Mouse (Mus musculus) midbrain, embryonic 13.5 days (tissue): ENCODE results near the gene Adgrl1. TPM values are rescaled to one million over a fixed set of nuclear protein-coding genes. Genes with fewer than 3 reads are reported as not detected.

Experiments used
- ATAC-seq: fragments of 200-750 bp; cut with Nextera tagmentation; 2 replicates; pipeline ENCODE4 v1.8.0; 2017; ENCODE audit warnings: mild to moderate bottlenecking, moderate TSS enrichment, moderate library complexity
- H3K27ac ChIP-seq: fragments of 300-500 bp; sonication (generic); 2 replicates; pipeline ENCODE4 v1.5.1; 2015; ENCODE audit warnings: inconsistent platforms, mild to moderate bottlenecking, moderate library complexity
- H3K27me3 ChIP-seq: fragments of 300-500 bp; sonication (generic); 2 replicates; pipeline ENCODE4 v1.6.1; 2015; ENCODE audit warnings: mild to moderate bottlenecking, inconsistent platforms
- H3K36me3 ChIP-seq: fragments of 300-500 bp; sonication (generic); 2 replicates; pipeline ENCODE4 v1.6.1; 2015; ENCODE audit warnings: mild to moderate bottlenecking, inconsistent platforms
- H3K4me1 ChIP-seq: fragments of 300-500 bp; sonication (generic); replicated peaks from 2 replicates; pipeline ENCODE4 v1.6.1; 2015; ENCODE audit warnings: inconsistent platforms
- H3K4me2 ChIP-seq: fragments of 300-500 bp; sonication (generic); replicated peaks from 2 replicates; pipeline ENCODE4 v1.6.1; 2015; ENCODE audit warnings: moderate library complexity, mild to moderate bottlenecking, inconsistent platforms
- H3K4me3 ChIP-seq: fragments of 300-500 bp; sonication (generic); replicated peaks from 2 replicates; pipeline ENCODE4 v1.5.1; 2015; ENCODE audit warnings: mild to moderate bottlenecking, inconsistent platforms
- H3K9ac ChIP-seq: fragments of 300-500 bp; sonication (generic); replicated peaks from 2 replicates; pipeline ENCODE4 v1.6.1; 2015; ENCODE audit warnings: mild to moderate bottlenecking, inconsistent platforms
- H3K9me3 ChIP-seq: fragments of 300-500 bp; sonication (generic); 2 replicates; pipeline ENCODE4 v1.6.1; 2016; ENCODE audit warnings: mild to moderate bottlenecking, inconsistent platforms
- WGBS: fragments of 180-500 bp; shearing (Covaris S2); methylation state at CpG from one replicate; pipeline ENCODE4 v1.1.7; 2015; 5-methylcytosine and 5-hydroxymethylcytosine counted together
- polyA plus RNA-seq: library from polyadenylated mRNA; unstranded; fragments of >200 nt; fragmentation: Nextera tagmentation; extraction: Ambion mirVana; gene quantifications from 2 replicates; pipeline ENCODE4 v1.2.1, GENCODE M21; 2015

Adgrl1 gene
- polyA plus RNA-seq, 1 experiment from 2014 or later = 46.1 TPM

- ATAC-seq = no peak
- H3K36me3 ChIP-seq = peaks cover 99% of the 10 kb centered on the region
- no peaks in the 10 kb centered on the region for H3K9me3 ChIP-seq
- H3K27me3 ChIP-seq = no peaks in the 10 kb centered on the region
- H3K4me2 ChIP-seq = no peak overlapping the region
- H3K9ac ChIP-seq = no peak overlapping the region
- no peak overlapping the region for H3K4me3 ChIP-seq
- WGBS = 85% methylated on average over 2 of the region's 2 CpGs
- no peak overlapping the region for H3K27ac ChIP-seq
- H3K4me1 ChIP-seq = no peaks in the 10 kb centered on the region
Observed at GRCm38 (mm10) chr8:83934994-83935393, 35.1 kb downstream of the Adgrl1 start.

GRCm38 (mm10) chr8:83935435-83935834 lies 35.5 kb downstream of the Adgrl1 start:
- ATAC-seq = no peak
- H3K36me3 ChIP-seq = peaks cover 99% of the 10 kb centered on the region
- no peaks in the 10 kb centered on the region for H3K27me3 ChIP-seq
- no peak overlapping the region for H3K4me3 ChIP-seq
- no peak overlapping the region for H3K27ac ChIP-seq
- no peak overlapping the region for H3K4me2 ChIP-seq
- 93% methylated on average over 8 of the region's 8 CpGs for WGBS
- no peaks in the 10 kb centered on the region for H3K9me3 ChIP-seq
- no peaks in the 10 kb centered on the region for H3K4me1 ChIP-seq
- H3K9ac ChIP-seq = no peak overlapping the region

GRCm38 (mm10) chr8:83937645-83938044 lies 37.7 kb downstream of the Adgrl1 start:
- ATAC-seq = no peak
- H3K36me3 ChIP-seq = peaks cover 77% of the 10 kb centered on the region
- no peak overlapping the region for H3K4me2 ChIP-seq
- no peak overlapping the region for H3K4me3 ChIP-seq
- no peak overlapping the region for H3K9ac ChIP-seq
- 91% methylated on average over 7 of the region's 7 CpGs for WGBS
- H3K9me3 ChIP-seq = no peaks in the 10 kb centered on the region
- no peak overlapping the region for H3K27ac ChIP-seq
- no peaks in the 10 kb centered on the region for H3K4me1 ChIP-seq
- no peaks in the 10 kb centered on the region for H3K27me3 ChIP-seq

- Histone ChIP-seq H3K27ac (no peak overlapping the region), H3K27me3 (no peaks in the 10 kb centered on the region), H3K4me1 (no peaks in the 10 kb centered on the region), H3K36me3 (peaks cover 70% of the 10 kb centered on the region), H3K4me3 (no peak overlapping the region), H3K9ac (no peak overlapping the region), H3K4me2 (no peak overlapping the region), H3K9me3 (no peaks in the 10 kb centered on the region)
- ATAC-seq = no peak
- 93% methylated on average over 15 of the region's 15 CpGs for WGBS
Observed at GRCm38 (mm10) chr8:83938330-83938729, 38.4 kb downstream of the Adgrl1 start.

DNA sequence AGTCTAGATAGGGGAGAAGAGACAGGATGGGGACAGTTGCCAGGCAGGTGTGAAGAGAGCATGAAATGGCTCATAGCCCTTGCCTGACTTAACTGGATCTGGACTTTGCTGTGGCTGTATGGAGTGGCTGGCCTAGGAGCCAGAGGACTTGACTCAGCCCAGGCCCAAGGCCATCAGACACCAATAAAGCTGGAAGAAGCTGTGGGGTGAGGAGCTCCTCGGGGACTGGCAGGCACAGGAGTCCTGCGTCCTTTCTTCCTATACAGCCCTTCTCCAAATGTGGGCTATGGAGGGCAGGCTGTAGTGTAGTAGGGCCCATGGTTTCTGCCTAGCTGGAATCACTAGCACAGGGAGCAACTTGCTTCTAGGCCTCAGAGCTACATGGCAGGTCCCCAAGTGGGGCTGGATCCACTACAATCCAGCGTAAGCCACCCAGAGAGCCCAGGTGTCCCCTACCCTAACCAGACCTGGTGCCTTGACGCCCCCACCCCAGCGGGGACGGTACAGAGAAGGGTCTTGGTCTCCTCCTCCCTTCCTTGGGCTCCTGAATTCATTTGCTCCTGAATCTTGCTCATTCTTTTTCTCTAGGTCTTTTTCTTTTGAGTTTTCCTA lies 41.3 kb downstream of the Adgrl1 start:
- Histone ChIP-seq H3K27me3 (no peaks in the 10 kb centered on the region), H3K36me3 (peaks cover 42% of the 10 kb centered on the region), H3K9me3 (no peaks in the 10 kb centered on the region), H3K27ac (no peak overlapping the region), H3K4me1 (no peaks in the 10 kb centered on the region), H3K4me3 (no peak overlapping the region), H3K4me2 (no peak overlapping the region), H3K9ac (no peak overlapping the region)
- no peak for ATAC-seq
- WGBS = 82% methylated on average over 6 of the region's 6 CpGs

DNA sequence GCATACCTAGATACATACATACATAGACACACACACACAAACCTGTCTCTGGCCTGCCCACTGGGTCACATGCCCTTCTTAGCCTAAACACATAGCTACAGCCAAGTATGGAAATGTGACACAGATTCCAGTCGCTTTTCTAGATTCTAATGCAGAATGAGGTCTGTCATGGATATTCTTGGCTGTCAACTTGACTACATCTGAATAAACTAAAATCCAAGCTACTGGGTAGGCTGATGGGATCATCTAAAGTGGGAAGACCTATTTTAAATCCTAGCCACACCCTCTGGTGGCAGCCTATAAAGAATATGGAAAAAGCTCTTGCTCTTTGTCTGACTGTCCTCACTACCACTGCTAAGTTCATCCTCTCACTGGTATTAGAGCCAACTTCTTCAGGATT lies 42.5 kb downstream of the Adgrl1 start:
- 75% methylated on average over 1 of the region's 1 CpGs for WGBS
- H3K4me2 ChIP-seq = no peak overlapping the region
- peaks cover 29% of the 10 kb centered on the region for H3K36me3 ChIP-seq
- H3K27ac ChIP-seq = no peak overlapping the region
- H3K9me3 ChIP-seq = no peaks in the 10 kb centered on the region
- no peaks in the 10 kb centered on the region for H3K27me3 ChIP-seq
- H3K4me1 ChIP-seq = no peaks in the 10 kb centered on the region
- no peak overlapping the region for H3K4me3 ChIP-seq
- H3K9ac ChIP-seq = no peak overlapping the region
- ATAC-seq = no peak

DNA sequence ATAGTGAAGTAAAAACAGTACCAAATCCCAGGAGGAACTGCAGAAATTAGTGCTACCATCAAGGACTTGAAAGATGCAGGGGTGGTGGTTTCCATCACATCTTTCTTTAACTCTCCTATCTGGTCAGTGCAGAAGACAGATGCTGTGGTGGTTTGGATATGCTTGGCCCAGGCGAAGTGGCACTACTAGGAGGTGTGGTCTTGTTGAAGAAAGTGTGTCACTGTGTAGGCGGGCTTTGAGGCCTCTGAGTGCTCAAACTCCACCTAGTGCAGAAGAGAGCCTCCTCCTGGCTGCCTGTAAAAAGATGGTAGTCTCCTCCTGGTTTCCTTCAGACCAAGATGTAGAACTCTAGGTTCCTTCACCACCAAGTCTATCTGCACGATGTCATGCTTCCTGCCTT lies 45.6 kb downstream of the Adgrl1 start:
- H3K9ac ChIP-seq = no peak overlapping the region
- no peaks in the 10 kb centered on the region for H3K27me3 ChIP-seq
- H3K9me3 ChIP-seq = no peaks in the 10 kb centered on the region
- no peak overlapping the region for H3K4me3 ChIP-seq
- H3K27ac ChIP-seq = no peak overlapping the region
- no peaks in the 10 kb centered on the region for H3K36me3 ChIP-seq
- ATAC-seq = no peak
- no peaks in the 10 kb centered on the region for H3K4me1 ChIP-seq
- no peak overlapping the region for H3K4me2 ChIP-seq
- 67% methylated on average over 3 of the region's 3 CpGs for WGBS

- Histone ChIP-seq H3K4me2 (peak overlapping the region; percentile 93), H3K9ac (peak overlapping the region; percentile 61), H3K36me3 (no peaks in the 10 kb centered on the region), H3K4me3 (peak overlapping the region; percentile 61), H3K27me3 (no peaks in the 10 kb centered on the region), H3K4me1 (peaks cover 18% of the 10 kb centered on the region), H3K9me3 (no peaks in the 10 kb centered on the region), H3K27ac (peak overlapping the region; percentile 64; the same call in 1 of the 2 replicates)
- ATAC-seq = no peak
- 1% methylated on average over 14 of the region's 14 CpGs for WGBS
Observed at GRCm38 (mm10) chr8:83954749-83955105, 54.8 kb downstream of the Adgrl1 start.

GRCm38 (mm10) chr8:83955106-83955957 lies 55.4 kb downstream of the Adgrl1 start, which contains the start of the genes Gm10644 and Asf1b:
Gene Gm10644, minus strand, starts transcription at chr8:83955205.
Gene Asf1b, plus strand, starts transcription at chr8:83955507.
- peak; percentile 100 for ATAC-seq
- Histone ChIP-seq H3K27ac (peak within 1 kb of the TSS; percentile 64; the same call in 1 of the 2 replicates), H3K4me3 (peak within 1 kb of the TSS; percentile 61), H3K4me2 (peak within 1 kb of the TSS; percentile 93), H3K27me3 (no peaks in the 10 kb centered on the region), H3K9me3 (no peaks in the 10 kb centered on the region), H3K4me1 (peaks cover 18% of the 10 kb centered on the region), H3K9ac (peak within 1 kb of the TSS; percentile 61), H3K36me3 (no peaks in the 10 kb centered on the region)
- under 1% methylated on average over 75 of the region's 75 CpGs for WGBS

- peak overlapping the region; percentile 93 for H3K4me2 ChIP-seq
- ATAC-seq = no peak
- under 1% methylated on average over 15 of the region's 15 CpGs for WGBS
- H3K27me3 ChIP-seq = no peaks in the 10 kb centered on the region
- no peaks in the 10 kb centered on the region for H3K9me3 ChIP-seq
- H3K27ac ChIP-seq = no peak overlapping the region
- peaks cover 18% of the 10 kb centered on the region for H3K4me1 ChIP-seq
- peak overlapping the region; percentile 59 for H3K9ac ChIP-seq
- no peaks in the 10 kb centered on the region for H3K36me3 ChIP-seq
- peak overlapping the region; percentile 61 for H3K4me3 ChIP-seq
Observed at GRCm38 (mm10) chr8:83955958-83956218, 56.0 kb downstream of the Adgrl1 start.

DNA sequence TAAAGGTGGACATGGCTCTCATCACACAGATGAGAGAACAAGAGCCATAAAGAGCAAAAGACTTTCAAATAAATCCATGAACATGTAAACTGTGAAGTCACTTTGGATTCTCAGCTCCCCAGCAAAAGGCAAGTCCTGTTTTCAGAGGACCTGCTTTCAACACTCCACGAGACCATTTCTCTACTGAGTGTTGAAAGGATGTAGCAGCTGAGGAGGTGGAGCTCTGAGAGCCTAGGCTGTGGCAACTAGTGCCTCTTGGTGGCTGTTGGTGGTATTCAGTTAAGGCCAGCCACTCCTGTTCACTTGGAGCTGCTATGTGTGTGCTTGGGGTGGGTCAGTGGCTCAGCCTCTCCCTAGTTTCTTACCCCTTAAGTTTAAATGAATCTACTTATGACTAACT lies 56.9 kb downstream of the Adgrl1 start:
- H3K9ac ChIP-seq = no peak overlapping the region

GRCm38 (mm10) chr8:83964015-83964765 lies 64.3 kb downstream of the Adgrl1 start:
- H3K27me3 ChIP-seq = no peaks in the 10 kb centered on the region
- no peak for ATAC-seq
- H3K36me3 ChIP-seq = peaks cover 15% of the 10 kb centered on the region
- no peaks in the 10 kb centered on the region for H3K4me1 ChIP-seq
- 90% methylated on average over 5 of the region's 5 CpGs for WGBS
- H3K4me2 ChIP-seq = no peak overlapping the region
- H3K4me3 ChIP-seq = no peak overlapping the region
- no peak overlapping the region for H3K9ac ChIP-seq
- H3K9me3 ChIP-seq = no peaks in the 10 kb centered on the region
- H3K27ac ChIP-seq = no peak overlapping the region

More for the DNA sequence above, 56.9 kb downstream of the Adgrl1 start:
- WGBS = 10% methylated on average over 1 of the region's 1 CpGs
- H3K36me3 ChIP-seq = no peaks in the 10 kb centered on the region
- peak overlapping the region; percentile 93 for H3K4me2 ChIP-seq
- no peaks in the 10 kb centered on the region for H3K27me3 ChIP-seq
- H3K27ac ChIP-seq = no peak overlapping the region
- peaks cover 18% of the 10 kb centered on the region for H3K4me1 ChIP-seq
- peak overlapping the region; percentile 61 for H3K4me3 ChIP-seq
- no peaks in the 10 kb centered on the region for H3K9me3 ChIP-seq
- ATAC-seq = no peak
